10 mouse cellular contexts compared by ENCODE assay signal in genomic region chr17:84792006-84792405, GRCm38 (mm10). TPM values are rescaled to one million over a fixed set of nuclear protein-coding genes. Genes with fewer than 3 reads are reported as not detected.
DNase-seq lines count a peak whose midpoint lies in the region; ATAC-seq and TF ChIP-seq lines count a peak whose summit lies in the region.
"Had no signal": no experiment of that assay in that cellular context is flagged by ENCODE, and none has a peak within 500 bp of the region (broad histone marks: within the 10 kb centered on the region; RNA-seq: fewer than 3 reads in every experiment).

No protein-coding gene starts in this region.

- H3K4me3 ChIP-seq in lung, embryonic 15.5 days, result no peak overlapping the region
- H3K4me3 ChIP-seq in lung, adult 2 months (replicated peaks; ENCODE audit: extremely low read depth, low read depth, low read length), result no peak overlapping the region
- no peak overlapping the region for H3K4me3 ChIP-seq in midbrain, embryonic 15.5 days
- H3K4me3 ChIP-seq in kidney, embryonic 14.5 days (ENCODE audit: low read length), result no peak overlapping the region

- H3K27ac ChIP-seq in lung, embryonic 15.5 days, result no peak overlapping the region
- H3K27ac ChIP-seq in midbrain, embryonic 15.5 days, result no peak overlapping the region
- no peak overlapping the region for H3K27ac ChIP-seq in kidney, embryonic 14.5 days (ENCODE audit: low read depth, low read length)

- no peak for TF ChIP-seq CTCF in lung, adult 2 months (IDR thresholded peaks at IDR 0.05; ENCODE audit: insufficient read depth, low read length)

- no peak for ATAC-seq in lung, embryonic 15.5 days (ENCODE audit: borderline replicate concordance, extremely low read depth, low FRiP score, low TSS enrichment)
- ATAC-seq in midbrain, embryonic 15.5 days (replicated peaks), result no peak
- no peak for ATAC-seq in frontal cortex, adult (ENCODE audit: low TSS enrichment)
- no peak for ATAC-seq in kidney, embryonic 14.5 days (ENCODE audit: low FRiP score, low TSS enrichment)
- ATAC-seq: lung, postnatal 0 days had no signal

- H3K4me1 ChIP-seq in lung, embryonic 15.5 days, result peaks cover 25% of the 10 kb centered on the region
- H3K4me1 ChIP-seq in lung, adult 2 months (ENCODE audit: control insufficient read depth, insufficient read depth, low read length), result peaks cover 5% of the 10 kb centered on the region
- peaks cover 25% of the 10 kb centered on the region for H3K4me1 ChIP-seq in midbrain, embryonic 15.5 days
- peaks cover 10% of the 10 kb centered on the region for H3K4me1 ChIP-seq in kidney, embryonic 14.5 days (ENCODE audit: control insufficient read depth, insufficient read depth, low read length)

- TF ChIP-seq POLR2A in lung, adult 2 months (IDR thresholded peaks at IDR 0.05; ENCODE audit: borderline replicate concordance, extremely low read depth, low read depth, low read length), result no peak

- peak overlapping the region; percentile 68; the same call in 1 of the 2 replicates for H3K4me2 ChIP-seq in lung, embryonic 15.5 days
- peak overlapping the region; percentile 96 for H3K4me2 ChIP-seq in midbrain, embryonic 15.5 days
- no peak overlapping the region for H3K4me2 ChIP-seq in kidney, embryonic 14.5 days (replicated peaks; ENCODE audit: low read depth, low read length)

- no peak overlapping the region for H3K9ac ChIP-seq in lung, embryonic 15.5 days
- H3K9ac ChIP-seq in midbrain, embryonic 15.5 days, result no peak overlapping the region
- no peak overlapping the region for H3K9ac ChIP-seq in kidney, embryonic 14.5 days (ENCODE audit: low read depth, low read length)

- no peaks in the 10 kb centered on the region for H3K36me3 ChIP-seq in lung, embryonic 15.5 days
- no peaks in the 10 kb centered on the region for H3K36me3 ChIP-seq in midbrain, embryonic 15.5 days (replicated peaks)
- no peaks in the 10 kb centered on the region for H3K36me3 ChIP-seq in kidney, embryonic 14.5 days (ENCODE audit: control insufficient read depth, insufficient read depth, low read length)

- 68% methylated on average over 5 of the region's 5 CpGs for whole genome bisulfite sequencing in lung, embryonic 15.5 days
- 64% methylated on average over 5 of the region's 5 CpGs for WGBS in lung, adult 2 months
- WGBS in midbrain, embryonic 15.5 days, result 59% methylated on average over 5 of the region's 5 CpGs
- WGBS in kidney, embryonic 14.5 days, result 76% methylated on average over 5 of the region's 5 CpGs

- peak; percentile 28 for DNase-seq in cerebellum, adult 9-10 months
- no peak for DNase-seq in cerebellum, adult 8-10 months
- no peak for DNase-seq in lung, adult 2 months
- DNase-seq in induced T-regulatory cell, adult 2 months (ENCODE audit: low read depth), result peak; percentile 19
- DNase-seq: heart, postnatal 4 days had no signal

- no peaks in the 10 kb centered on the region for H3K9me3 ChIP-seq in lung, embryonic 15.5 days
- no peaks in the 10 kb centered on the region for H3K9me3 ChIP-seq in midbrain, embryonic 15.5 days
- H3K9me3 ChIP-seq in kidney, embryonic 14.5 days (ENCODE audit: control insufficient read depth, low read length), result no peaks in the 10 kb centered on the region

- H3K27me3 ChIP-seq in lung, embryonic 15.5 days, result no peaks in the 10 kb centered on the region
- no peaks in the 10 kb centered on the region for H3K27me3 ChIP-seq in midbrain, embryonic 15.5 days (replicated peaks)
- no peaks in the 10 kb centered on the region for H3K27me3 ChIP-seq in kidney, embryonic 14.5 days (ENCODE audit: control insufficient read depth, insufficient read depth, low read length)

RNA-seq across cellular contexts. Expression of gene Lrpprc, which starts 1.4 kb away (rescaled TPM):
- 34.9 and 38.2 TPM in 2 replicates for polyA plus RNA-seq in lung, embryonic 15.5 days (2015; fragmentation: Nextera tagmentation; extraction: Ambion mirVana)
- 5.3 and 7.0 TPM in 2 replicates for polyA plus RNA-seq in lung, adult 2 months (2012; rRNA removed)
- 46.8 and 49.0 TPM in 2 replicates for polyA plus RNA-seq in midbrain, embryonic 15.5 days (2015; fragmentation: Nextera tagmentation; extraction: Ambion mirVana)
- polyA plus RNA-seq in kidney, embryonic 14.5 days (2014; fragmentation: Nextera tagmentation; extraction: Ambion mirVana), result 26.9 and 64.7 TPM in 2 replicates

Comparison
In these comparisons a context has a peak if more than half of its experiments do, and no peak if none do; other contexts are left out.
1. DNase-seq: peak in cerebellum, adult 9-10 months (single experiment) and induced T-regulatory cell, adult 2 months (single experiment); none in cerebellum, adult 8-10 months (single experiment) and lung, adult 2 months (single experiment).